Mouse (Mus musculus): ENCODE data around the gene Srgap1.

GRCm38 (mm10) chr10:121820846-121821245 is 226.3 kb downstream of the Srgap1 start:
- TF ChIP-seq GATA1 (IDR thresholded peaks at IDR 0.05; ENCODE audit: borderline replicate concordance, low read length) (no peak), FLI1 (IDR thresholded peaks at IDR 0.05; ENCODE audit: low read length) (no peak)
